Mouse (Mus musculus) spleen, adult 2 months (tissue): ENCODE results near the gene Scn4a.

Source experiments
- CTCF ChIP-seq: fragments of 200-500 bp; IDR thresholded peaks from 2 replicates; pipeline ENCODE4 v1.5.1; 2011; ENCODE audit warnings: mild to moderate bottlenecking, inconsistent platforms; ENCODE audit not compliant: insufficient read depth, insufficient read length, insufficient replicate concordance; ENCODE audit errors: extremely low read depth
- POLR2A ChIP-seq: fragments of 200-500 bp; IDR thresholded peaks from 2 replicates; pipeline ENCODE4 v1.6.1; 2011; ENCODE audit warnings: low read depth, low read length, inconsistent platforms

- TF ChIP-seq CTCF (no peak), POLR2A (no peak)
These were observed 45.7 kb downstream of the Scn4a start for GRCm38 (mm10) chr11:106307432-106307831.
